Mouse (Mus musculus): ENCODE measurements around the gene Hist1h4n.
"Not testable (repeated sequence)": the region's sequence is repeated elsewhere in the genome, so short reads cannot be mapped to it uniquely, and the experiment has no call there.

Hist1h4n gene

DNA sequence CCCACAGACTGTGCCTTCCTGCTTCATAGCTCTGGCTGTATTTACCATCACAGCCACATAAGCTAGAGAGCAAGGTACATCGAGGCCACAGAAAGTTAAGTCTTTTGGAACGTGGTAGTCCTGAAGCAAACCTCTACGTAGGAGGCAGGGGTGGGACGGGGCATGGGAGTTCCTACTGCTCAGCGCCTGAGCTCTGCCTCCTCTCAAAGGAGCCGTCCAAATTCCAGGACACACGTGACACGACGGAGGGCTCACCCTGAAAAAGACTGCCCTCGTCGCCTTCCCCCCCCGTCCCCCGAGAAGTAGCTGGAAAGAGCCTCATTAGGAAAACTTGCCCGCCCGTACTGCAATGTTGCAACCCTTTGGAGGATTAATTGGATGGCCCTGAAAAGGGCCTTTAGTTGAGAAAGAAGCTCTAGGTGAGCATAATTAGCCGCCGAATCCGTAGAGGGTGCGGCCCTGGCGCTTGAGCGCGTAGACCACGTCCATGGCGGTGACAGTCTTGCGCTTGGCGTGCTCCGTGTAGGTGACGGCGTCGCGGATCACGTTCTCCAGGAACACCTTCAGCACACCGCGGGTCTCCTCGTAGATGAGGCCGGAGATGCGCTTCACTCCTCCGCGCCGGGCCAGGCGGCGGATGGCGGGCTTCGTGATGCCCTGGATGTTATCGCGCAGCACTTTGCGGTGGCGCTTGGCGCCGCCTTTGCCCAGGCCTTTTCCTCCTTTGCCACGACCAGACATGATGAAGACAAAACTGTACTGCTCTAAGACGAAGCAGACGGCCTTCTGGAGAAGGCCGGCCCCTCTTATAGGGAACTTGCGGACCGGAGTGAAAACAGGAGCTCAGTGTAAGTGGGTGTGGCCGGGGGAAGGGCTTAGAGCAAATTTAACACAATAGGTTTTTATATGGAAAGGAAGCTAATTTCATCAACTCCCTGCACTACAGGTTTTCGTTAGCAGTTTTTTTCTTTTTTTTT lies at the start of gene Hist1h4n:
Hist1h4n (minus strand) TSS at position 779 of the 977 bp plus-strand sequence.
- DNase-seq (ENCODE audit: extremely low spot score, low spot score): not testable (repeated sequence)

DNA sequence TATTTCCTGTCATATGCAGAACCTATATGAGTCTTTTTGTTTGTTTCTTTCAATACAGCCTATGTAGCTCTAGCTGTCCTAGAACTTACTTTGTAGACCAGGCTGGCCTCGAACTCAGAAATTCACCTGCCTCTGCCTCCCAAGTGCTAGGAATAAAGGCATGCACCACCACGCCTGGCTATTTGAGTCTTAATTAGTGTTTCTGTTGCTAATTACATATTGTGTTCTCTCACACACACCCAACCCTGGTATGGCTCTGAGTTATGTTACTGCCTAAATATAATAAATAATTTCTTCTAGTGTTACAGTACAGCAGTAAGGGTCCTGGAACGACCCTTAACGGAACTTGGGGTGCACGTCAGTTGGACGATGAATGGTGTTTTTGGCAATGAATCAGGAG lies 48.7 kb upstream of the Hist1h4n start:
- DNase-seq (ENCODE audit: extremely low spot score, low spot score): no peak

DNA sequence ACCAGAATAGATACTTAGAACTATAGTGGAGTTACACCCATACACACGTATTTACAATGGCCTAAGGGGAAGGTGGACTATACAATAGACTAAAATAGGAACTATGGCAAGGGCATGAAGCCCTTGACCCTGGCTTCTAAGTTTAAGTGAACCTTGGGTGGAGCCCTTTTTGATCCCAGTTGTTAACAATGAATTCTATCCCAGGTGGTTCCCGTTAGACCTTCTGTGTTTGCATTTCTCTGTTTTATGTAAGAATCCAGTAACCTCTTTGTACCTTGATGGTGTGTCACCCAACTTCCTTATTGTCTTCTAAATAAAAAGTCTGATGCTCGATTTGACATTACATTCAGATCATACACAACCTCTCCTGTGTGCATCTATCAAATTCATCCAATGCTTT lies 33.5 kb upstream of the Hist1h4n start:
- not testable (repeated sequence) for DNase-seq (ENCODE audit: extremely low spot score, low spot score)

DNA sequence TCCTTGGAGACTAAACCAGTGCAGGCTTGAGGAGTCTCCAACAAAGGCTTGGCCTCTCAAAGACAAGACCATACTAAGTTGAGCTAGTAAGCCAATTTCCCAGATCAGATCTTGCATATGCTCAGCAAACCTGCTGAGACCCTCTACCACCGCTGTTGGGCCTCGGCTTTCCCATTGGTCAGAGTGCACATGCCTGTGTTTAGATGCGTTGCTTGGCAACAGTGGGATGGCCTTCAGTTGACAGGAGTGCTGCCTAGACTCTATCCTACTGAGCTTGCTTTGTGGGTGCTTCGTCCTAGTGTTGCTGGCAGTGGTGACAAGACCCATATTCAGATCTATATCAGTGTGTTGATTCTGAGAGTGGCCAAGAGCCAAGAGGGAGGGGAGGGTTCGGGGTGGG lies 29.6 kb upstream of the Hist1h4n start:
- DNase-seq (ENCODE audit: extremely low spot score, low spot score): peak; percentile 26

DNA sequence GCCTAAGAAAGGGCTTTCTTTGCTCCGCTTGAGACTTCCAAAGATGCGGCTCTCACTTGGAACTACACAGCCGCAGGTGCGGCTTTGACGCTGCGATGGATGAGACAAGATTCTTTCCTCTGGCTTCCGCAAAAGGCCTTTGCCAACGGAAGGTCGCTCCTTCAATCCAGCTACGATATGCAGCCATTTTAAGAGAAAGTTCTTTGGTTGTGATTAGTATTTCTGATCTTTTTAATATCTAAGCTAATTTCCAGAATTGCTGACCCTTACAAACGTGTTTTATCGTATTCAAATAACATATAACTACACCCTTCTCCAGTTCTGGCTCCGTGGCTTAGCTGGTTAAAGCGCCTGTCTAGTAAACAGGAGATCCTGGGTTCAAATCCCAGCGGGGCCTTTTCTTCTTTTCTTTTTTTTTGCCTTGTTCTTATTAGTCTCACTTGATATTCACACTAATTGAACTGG lies 23.7 kb upstream of the Hist1h4n start:
- DNase-seq (ENCODE audit: extremely low spot score, low spot score): peak; percentile 54

DNA sequence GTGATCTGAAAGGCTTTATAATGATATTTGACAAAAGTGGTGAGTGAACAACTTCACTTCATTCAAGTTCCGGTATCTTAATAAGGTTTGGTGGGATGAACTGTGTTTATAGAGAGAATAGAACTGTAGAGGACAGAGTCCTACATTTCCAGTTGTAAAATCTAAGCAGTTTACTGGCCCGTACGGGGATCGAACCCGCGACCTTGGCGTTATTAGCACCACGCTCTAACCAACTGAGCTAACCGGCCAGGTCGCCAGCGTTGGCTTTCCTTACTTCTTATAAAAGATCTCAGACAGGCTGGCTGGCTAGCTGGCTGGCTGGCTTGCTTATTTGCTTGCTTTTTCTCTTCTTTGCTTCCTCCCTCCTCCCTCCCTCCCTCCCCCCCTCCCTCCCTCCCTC lies 23.1 kb upstream of the Hist1h4n start:
- peak; percentile 92 for DNase-seq (ENCODE audit: extremely low spot score, low spot score)

GRCm38 (mm10) chr13:21852215-21852945 lies 20.4 kb upstream of the Hist1h4n start:
- DNase-seq (ENCODE audit: extremely low spot score, low spot score): no peak

GRCm38 (mm10) chr13:21850696-21851095 lies 18.7 kb upstream of the Hist1h4n start:
- DNase-seq (ENCODE audit: extremely low spot score, low spot score): not testable (repeated sequence)

- peak; percentile 29 for DNase-seq (ENCODE audit: extremely low spot score, low spot score)
Measured at GRCm38 (mm10) chr13:21847883-21848282, 15.9 kb upstream of the Hist1h4n start.

- not testable (repeated sequence) for DNase-seq (ENCODE audit: extremely low spot score, low spot score)
Measured at GRCm38 (mm10) chr13:21846356-21846755, 14.4 kb upstream of the Hist1h4n start.

DNA sequence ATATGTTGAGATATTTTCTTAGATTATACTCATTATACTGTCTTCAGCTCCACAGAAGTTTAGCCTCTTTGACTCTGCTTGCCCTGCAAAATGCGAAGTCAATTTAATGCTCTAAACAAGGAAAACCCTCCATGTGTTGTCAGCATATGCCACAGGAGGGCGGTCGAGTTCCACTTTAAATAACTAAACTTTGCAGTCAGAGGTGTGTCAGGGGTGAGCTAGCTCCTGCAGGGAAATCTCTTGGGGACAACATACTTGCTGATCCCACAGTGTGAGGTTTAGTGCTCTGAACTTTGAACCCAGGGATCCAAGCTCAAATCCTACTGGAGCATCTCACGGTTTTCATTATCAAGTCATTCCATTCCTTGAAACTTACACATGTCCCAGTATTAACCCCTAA lies 8.5 kb upstream of the Hist1h4n start:
- DNase-seq (ENCODE audit: extremely low spot score, low spot score): not testable (repeated sequence)

DNA sequence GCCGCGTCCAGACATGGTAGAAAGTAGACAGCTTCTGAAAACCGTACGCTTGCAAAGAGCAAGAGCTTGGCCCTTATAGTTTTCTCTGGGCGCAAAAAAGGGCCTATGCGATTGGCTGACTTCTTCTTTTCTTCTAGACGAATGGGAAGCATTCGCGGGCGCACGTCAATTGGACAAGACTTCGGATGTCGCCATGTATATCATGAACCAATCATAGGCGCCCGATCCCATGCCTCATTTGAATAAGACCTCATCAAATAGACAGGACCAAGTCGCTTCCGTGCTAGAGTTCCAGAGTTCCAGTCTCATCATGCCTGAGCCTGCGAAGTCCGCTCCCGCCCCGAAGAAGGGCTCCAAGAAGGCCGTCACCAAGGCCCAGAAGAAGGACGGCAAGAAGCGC lies 1.5 kb upstream of the Hist1h4n start, which contains the start of the genes Hist1h2ap and Hist1h2br:
Hist1h2ap (minus strand) TSS at position 47 of the 400 bp plus-strand sequence.
Hist1h2br (plus strand) TSS at position 283 of the 400 bp plus-strand sequence.
- DNase-seq (ENCODE audit: extremely low spot score, low spot score): not testable (repeated sequence)

GRCm38 (mm10) chr13:21830344-21830743 lies 1.7 kb downstream of the Hist1h4n start:
- peak; percentile 15 for DNase-seq (ENCODE audit: extremely low spot score, low spot score)

DNA sequence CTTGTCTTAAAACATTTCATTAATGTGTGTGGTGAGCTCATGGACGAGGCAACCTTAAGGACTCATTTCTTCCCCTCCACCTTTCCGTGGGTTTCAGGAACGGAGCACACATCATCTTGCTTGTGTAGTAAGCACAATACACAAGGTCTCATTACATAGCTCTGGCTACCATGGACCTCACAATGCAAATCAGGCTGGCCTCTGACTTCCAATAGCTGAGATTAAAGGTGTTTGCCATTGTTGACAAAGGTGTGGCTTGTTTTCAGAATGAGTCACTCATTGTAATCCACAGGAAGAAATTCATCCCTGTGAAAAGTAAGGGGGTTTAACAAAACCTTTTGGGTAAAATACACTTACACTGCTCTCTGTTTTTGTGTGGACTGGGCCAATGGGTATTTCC lies 3.5 kb downstream of the Hist1h4n start:
- peak; percentile 4 for DNase-seq (ENCODE audit: extremely low spot score, low spot score)

DNA sequence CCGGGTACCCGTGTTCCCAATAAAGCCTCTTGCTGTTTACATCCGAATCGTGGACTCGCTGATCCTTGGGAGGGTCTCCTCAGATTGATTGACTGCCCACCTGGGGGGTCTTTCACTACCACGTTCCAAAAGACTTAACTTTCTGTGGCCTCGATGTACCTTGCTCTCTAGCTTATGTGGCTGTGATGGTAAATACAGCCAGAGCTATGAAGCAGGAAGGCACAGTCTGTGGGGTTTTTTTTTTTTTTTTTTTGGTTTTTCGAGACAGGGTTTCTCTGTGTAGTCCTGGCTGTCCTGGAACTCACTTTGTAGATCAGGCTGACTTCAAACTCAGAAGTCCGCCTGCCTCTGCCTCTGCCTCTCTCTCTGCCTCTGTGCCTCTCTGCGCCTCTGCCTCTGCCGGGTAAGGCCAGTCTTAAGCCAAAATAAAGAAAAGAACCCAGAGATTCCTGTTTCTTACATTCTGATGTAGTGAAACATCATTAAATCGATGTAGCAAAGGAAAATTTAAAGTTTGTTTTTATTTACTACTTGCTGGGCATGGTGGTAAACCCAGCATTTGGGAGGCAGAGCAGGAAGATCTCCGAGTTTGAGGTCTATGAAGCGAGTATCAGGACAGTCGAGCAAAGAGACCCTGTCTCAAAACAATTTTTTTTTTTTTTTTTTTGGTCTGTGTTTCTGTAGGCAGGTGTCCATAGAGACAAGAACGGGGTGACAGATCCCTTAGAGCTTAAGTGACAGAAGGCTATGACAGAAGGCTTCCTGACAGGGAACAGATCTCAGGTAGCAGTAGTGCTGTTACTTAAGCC lies 11.7 kb downstream of the Hist1h4n start:
- DNase-seq (ENCODE audit: extremely low spot score, low spot score): not testable (repeated sequence)

DNA sequence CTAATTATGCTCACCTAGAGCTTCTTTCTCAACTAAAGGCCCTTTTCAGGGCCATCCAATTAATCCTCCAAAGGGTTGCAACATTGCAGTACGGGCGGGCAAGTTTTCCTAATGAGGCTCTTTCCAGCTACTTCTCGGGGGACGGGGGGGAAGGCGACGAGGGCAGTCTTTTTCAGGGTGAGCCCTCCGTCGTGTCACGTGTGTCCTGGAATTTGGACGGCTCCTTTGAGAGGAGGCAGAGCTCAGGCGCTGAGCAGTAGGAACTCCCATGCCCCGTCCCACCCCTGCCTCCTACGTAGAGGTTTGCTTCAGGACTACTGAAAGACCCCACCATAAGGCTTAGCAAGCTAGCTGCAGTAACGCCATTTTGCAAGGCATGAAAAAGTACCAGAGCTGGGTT lies 19.9 kb downstream of the Hist1h4n start:
- not testable (repeated sequence) for DNase-seq (ENCODE audit: extremely low spot score, low spot score)

GRCm38 (mm10) chr13:21811539-21811938 lies 20.5 kb downstream of the Hist1h4n start, which contains the start of gene Hist1h4m:
Hist1h4m (plus strand) TSS chr13:21811746.
- not testable (repeated sequence) for DNase-seq (ENCODE audit: extremely low spot score, low spot score)

DNA sequence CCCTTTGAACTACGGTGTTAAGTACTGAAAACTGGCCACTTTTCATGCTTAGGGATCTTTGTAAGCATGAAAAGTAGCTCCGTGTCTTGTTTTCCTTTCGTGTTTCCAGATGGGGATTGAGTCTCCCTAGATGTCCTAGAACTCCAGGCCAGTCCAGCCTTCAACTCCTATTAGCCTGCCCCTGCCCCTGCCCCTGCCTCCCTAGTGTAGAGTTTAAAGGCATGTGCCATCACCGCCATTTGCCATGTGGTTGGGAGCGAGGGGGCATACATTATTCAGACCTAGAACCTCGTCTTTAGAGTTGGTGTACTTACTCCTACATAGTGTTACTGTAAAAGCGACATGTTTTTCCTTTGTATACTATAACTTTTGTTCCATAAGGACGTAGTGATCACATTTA lies 20.9 kb downstream of the Hist1h4n start:
- not testable (repeated sequence) for DNase-seq (ENCODE audit: extremely low spot score, low spot score)

DNA sequence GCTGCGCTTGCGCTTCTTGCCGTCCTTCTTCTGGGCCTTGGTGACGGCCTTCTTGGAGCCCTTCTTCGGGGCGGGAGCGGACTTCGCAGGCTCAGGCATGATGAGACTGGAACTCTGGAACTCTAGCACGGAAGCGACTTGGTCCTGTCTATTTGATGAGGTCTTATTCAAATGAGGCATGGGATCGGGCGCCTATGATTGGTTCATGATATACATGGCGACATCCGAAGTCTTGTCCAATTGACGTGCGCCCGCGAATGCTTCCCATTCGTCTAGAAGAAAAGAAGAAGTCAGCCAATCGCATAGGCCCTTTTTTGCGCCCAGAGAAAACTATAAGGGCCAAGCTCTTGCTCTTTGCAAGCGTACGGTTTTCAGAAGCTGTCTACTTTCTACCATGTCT lies 21.9 kb downstream of the Hist1h4n start, which contains the start of the genes Hist1h2bq and Hist1h2ao:
Hist1h2bq (minus strand) TSS at position 125 of the 400 bp plus-strand sequence.
Hist1h2ao (plus strand) TSS at position 393 of the 400 bp plus-strand sequence.
- DNase-seq (ENCODE audit: extremely low spot score, low spot score): not testable (repeated sequence)

GRCm38 (mm10) chr13:21803058-21803457 lies 28.9 kb downstream of the Hist1h4n start:
- DNase-seq (ENCODE audit: extremely low spot score, low spot score): not testable (repeated sequence)
